Mouse (Mus musculus) hindbrain, embryonic 16.5 days (tissue): Measurements from ENCODE around the gene Eif4g3. TPM values are rescaled to one million over a fixed set of nuclear protein-coding genes. Genes with fewer than 3 reads are reported as not detected.

Source experiments
- ATAC-seq: fragments of 200-750 bp; cut with Nextera tagmentation; 2 replicates; pipeline ENCODE4 v1.8.0; 2017; ENCODE audit warnings: moderate TSS enrichment, moderate library complexity
- H3K27ac ChIP-seq: fragments of 300-500 bp; sonication (generic); 2 replicates; pipeline ENCODE4 v1.5.1; 2014; ENCODE audit warnings: low read depth, mild to moderate bottlenecking, control low read depth, low read length, moderate library complexity
- H3K27me3 ChIP-seq: fragments of 300-500 bp; sonication (generic); replicated peaks from 2 replicates; pipeline ENCODE4 v1.6.1; 2014; ENCODE audit warnings: low read length; ENCODE audit not compliant: control insufficient read depth, insufficient read depth
- H3K36me3 ChIP-seq: fragments of 300-500 bp; sonication (generic); 2 replicates; pipeline ENCODE4 v1.6.1; 2014; ENCODE audit warnings: mild to moderate bottlenecking, low read length, moderate library complexity, mixed read lengths; ENCODE audit not compliant: control insufficient read depth, insufficient read depth
- H3K4me1 ChIP-seq: fragments of 300-500 bp; sonication (generic); 2 replicates; pipeline ENCODE4 v1.6.1; 2014; ENCODE audit warnings: low read depth, low read length; ENCODE audit not compliant: control insufficient read depth, insufficient read depth
- H3K4me2 ChIP-seq: fragments of 300-500 bp; sonication (generic); 2 replicates; pipeline ENCODE4 v1.6.1; 2014; ENCODE audit warnings: mild to moderate bottlenecking, low read length, control low read depth, moderate library complexity
- H3K4me3 ChIP-seq: fragments of 300-500 bp; sonication (generic); 2 replicates; pipeline ENCODE4 v1.5.1; 2014; ENCODE audit warnings: mild to moderate bottlenecking, low read length, control low read depth, moderate library complexity
- H3K9ac ChIP-seq: fragments of 300-500 bp; sonication (generic); 2 replicates; pipeline ENCODE4 v1.6.1; 2014; ENCODE audit warnings: low read depth, mild to moderate bottlenecking, control low read depth, low read length, moderate library complexity
- H3K9me3 ChIP-seq: fragments of 300-500 bp; sonication (generic); 2 replicates; pipeline ENCODE4 v1.6.1; 2014; ENCODE audit warnings: mild to moderate bottlenecking, low read length, moderate library complexity; ENCODE audit not compliant: control insufficient read depth
- WGBS: fragments of 180-500 bp; shearing (Covaris S2); extraction: QIAGEN DNeasy Blood & Tissue Kit; methylation state at CpG from one replicate; pipeline ENCODE4 v1.1.7; 2014; 5-methylcytosine and 5-hydroxymethylcytosine counted together
- polyA plus RNA-seq: library from polyadenylated mRNA; unstranded; fragments of >200 nt; fragmentation: Nextera tagmentation; extraction: Ambion mirVana; gene quantifications from 2 replicates; pipeline ENCODE4 v1.2.1, GENCODE M21; 2015

Gene Eif4g3
- polyA plus RNA-seq, 1 experiment from 2014 or later: 43.2 TPM

DNA sequence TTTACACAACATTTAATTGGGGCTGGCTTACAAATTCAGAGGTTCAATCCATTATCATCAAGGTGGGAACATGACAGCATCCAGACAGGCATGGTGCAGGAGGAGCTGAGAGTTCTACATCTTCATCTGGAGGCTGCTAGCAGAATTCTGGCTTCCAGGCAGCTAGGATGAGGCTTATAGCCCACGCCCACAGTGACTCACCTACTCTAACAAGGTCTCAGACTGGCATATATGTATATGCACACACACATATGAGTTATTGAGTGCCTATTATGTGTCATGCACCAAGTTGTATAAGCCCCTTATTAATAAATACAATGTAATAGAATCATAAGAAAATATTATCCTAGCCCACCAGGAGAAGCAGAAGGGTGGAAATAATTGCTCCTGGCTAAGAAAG lies 10.0 kb upstream of the Eif4g3 start:
- no peaks in the 10 kb centered on the region for H3K36me3 ChIP-seq
- no peak for ATAC-seq
- no peak overlapping the region for H3K9ac ChIP-seq
- H3K27ac ChIP-seq: no peak overlapping the region
- H3K27me3 ChIP-seq: no peaks in the 10 kb centered on the region
- H3K4me3 ChIP-seq: no peak overlapping the region
- H3K9me3 ChIP-seq: no peaks in the 10 kb centered on the region
- WGBS: 91% methylated on average over 1 of the region's 1 CpGs
- no peak overlapping the region for H3K4me2 ChIP-seq
- no peaks in the 10 kb centered on the region for H3K4me1 ChIP-seq

DNA sequence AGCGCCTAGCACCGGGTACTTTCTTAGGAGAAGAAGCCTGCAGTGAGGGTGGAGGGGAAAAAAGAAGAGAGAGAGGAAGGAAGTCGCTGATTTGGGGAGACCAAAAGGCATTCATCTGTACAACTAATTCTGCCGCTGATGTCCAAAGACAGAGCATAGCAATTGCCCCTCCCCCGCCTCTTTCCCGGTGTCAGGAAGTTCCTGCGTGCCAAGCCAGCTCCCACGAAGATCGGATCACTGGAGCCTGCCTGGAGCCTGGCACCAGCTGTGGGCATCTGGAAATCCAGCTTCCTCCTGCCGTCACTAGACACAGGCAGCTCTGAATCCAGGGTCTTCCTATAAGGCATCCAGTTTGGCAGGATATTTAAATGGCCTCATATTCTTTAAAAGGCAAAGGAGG lies 8.6 kb upstream of the Eif4g3 start:
- Histone ChIP-seq H3K36me3 (no peaks in the 10 kb centered on the region), H3K27ac (no peak overlapping the region), H3K4me3 (no peak overlapping the region), H3K4me2 (no peak overlapping the region), H3K27me3 (no peaks in the 10 kb centered on the region), H3K9ac (no peak overlapping the region), H3K9me3 (no peaks in the 10 kb centered on the region), H3K4me1 (no peaks in the 10 kb centered on the region)
- 28% methylated on average over 10 of the region's 10 CpGs for WGBS
- no peak for ATAC-seq

- no peak overlapping the region for H3K27ac ChIP-seq
- no peaks in the 10 kb centered on the region for H3K9me3 ChIP-seq
- H3K4me3 ChIP-seq: no peak overlapping the region
- no peaks in the 10 kb centered on the region for H3K4me1 ChIP-seq
- no peak overlapping the region for H3K4me2 ChIP-seq
- H3K9ac ChIP-seq: no peak overlapping the region
- no peak for ATAC-seq
- 76% methylated on average over 5 of the region's 5 CpGs for WGBS
- H3K27me3 ChIP-seq: no peaks in the 10 kb centered on the region
- no peaks in the 10 kb centered on the region for H3K36me3 ChIP-seq
These were observed 8.1 kb upstream of the Eif4g3 start for GRCm38 (mm10) chr4:137984746-137985145.

DNA sequence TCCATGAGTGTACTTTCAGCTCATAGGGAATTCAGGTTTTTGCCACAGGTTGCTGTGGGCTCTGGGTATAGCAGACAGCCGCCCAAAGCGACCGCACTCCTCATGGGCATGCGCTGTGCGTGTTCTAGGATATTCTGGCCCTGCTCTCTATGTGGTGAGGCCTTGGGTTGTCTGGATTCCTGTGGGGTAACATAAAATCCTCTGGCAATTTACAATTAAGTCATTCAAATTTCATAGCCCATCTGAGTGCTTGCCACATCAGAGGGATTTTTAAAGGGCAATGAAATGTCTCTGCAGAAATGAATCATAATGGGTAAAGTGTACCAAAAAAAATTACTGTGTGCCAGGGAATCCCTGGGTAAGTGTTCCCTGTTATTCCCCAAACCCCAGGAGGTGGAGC lies 3.4 kb upstream of the Eif4g3 start:
- Histone ChIP-seq H3K4me1 (peaks cover 5% of the 10 kb centered on the region), H3K9me3 (no peaks in the 10 kb centered on the region), H3K9ac (no peak overlapping the region), H3K4me2 (no peak overlapping the region), H3K27ac (no peak overlapping the region), H3K36me3 (no peaks in the 10 kb centered on the region), H3K4me3 (no peak overlapping the region), H3K27me3 (no peaks in the 10 kb centered on the region)
- no peak for ATAC-seq
- 84% methylated on average over 5 of the region's 5 CpGs for WGBS

GRCm38 (mm10) chr4:137990433-137990832 lies 2.4 kb upstream of the Eif4g3 start:
- Histone ChIP-seq H3K27ac (no peak overlapping the region), H3K4me3 (no peak overlapping the region), H3K36me3 (no peaks in the 10 kb centered on the region), H3K9me3 (no peaks in the 10 kb centered on the region), H3K9ac (no peak overlapping the region), H3K4me2 (no peak overlapping the region), H3K4me1 (peaks cover 13% of the 10 kb centered on the region), H3K27me3 (no peaks in the 10 kb centered on the region)
- 84% methylated on average over 4 of the region's 4 CpGs for WGBS
- ATAC-seq: no peak

- Histone ChIP-seq H3K9me3 (no peaks in the 10 kb centered on the region), H3K4me2 (no peak overlapping the region)
- WGBS: 62% methylated on average over 7 of the region's 7 CpGs
These were observed 1.6 kb upstream of the Eif4g3 start for GRCm38 (mm10) chr4:137991240-137991639.

DNA sequence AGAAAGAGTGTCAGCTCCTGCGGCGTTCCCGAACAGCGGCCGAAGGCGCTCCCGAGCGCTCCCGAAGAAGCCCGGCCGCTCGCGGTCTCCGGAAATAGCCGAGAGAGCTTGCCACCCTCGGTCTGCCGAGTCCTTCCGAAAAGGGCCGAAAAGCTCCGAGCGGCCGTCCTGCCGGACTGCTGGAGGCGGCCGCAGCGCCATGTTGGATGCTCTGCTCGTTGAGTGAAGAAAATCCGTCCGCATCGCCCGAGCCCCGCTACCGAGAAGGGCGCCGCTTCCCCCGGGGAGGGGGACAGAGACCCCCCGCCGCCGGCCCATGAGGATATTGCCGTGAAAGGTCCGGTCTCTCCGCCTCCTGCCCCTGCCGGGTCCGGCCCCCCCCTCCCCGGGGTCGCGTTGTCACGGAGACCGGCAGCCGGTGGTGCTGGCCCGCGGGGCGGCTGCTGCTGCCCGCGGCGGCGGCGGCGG lies 503 bp downstream of the Eif4g3 start:
- Histone ChIP-seq H3K4me3 (peak overlapping the region; percentile 88), H3K4me1 (peaks cover 30% of the 10 kb centered on the region), H3K27ac (peak overlapping the region; percentile 96), H3K27me3 (no peaks in the 10 kb centered on the region), H3K4me2 (peak overlapping the region; percentile 89), H3K36me3 (no peaks in the 10 kb centered on the region; the same call in 1 of the 2 replicates), H3K9ac (peak overlapping the region; percentile 99), H3K9me3 (no peaks in the 10 kb centered on the region)
- ATAC-seq: peak; percentile 96
- WGBS: under 1% methylated on average over 49 of the region's 59 CpGs

More at GRCm38 (mm10) chr4:137991240-137991639, 1.6 kb upstream of the Eif4g3 start:
- ATAC-seq: no peak
- Histone ChIP-seq H3K9ac (no peak overlapping the region), H3K36me3 (no peaks in the 10 kb centered on the region), H3K4me1 (peaks cover 21% of the 10 kb centered on the region), H3K27me3 (no peaks in the 10 kb centered on the region), H3K27ac (no peak overlapping the region), H3K4me3 (no peak overlapping the region)

- H3K36me3 ChIP-seq: no peaks in the 10 kb centered on the region; the same call in 1 of the 2 replicates
- H3K9ac ChIP-seq: peak overlapping the region; percentile 99
- peak overlapping the region; percentile 88 for H3K4me3 ChIP-seq
- H3K27me3 ChIP-seq: no peaks in the 10 kb centered on the region
- peaks cover 30% of the 10 kb centered on the region for H3K4me1 ChIP-seq
- WGBS: 1% methylated on average over 33 of the region's 60 CpGs
- ATAC-seq: 0 out of 2 replicates have a peak, but pooled peaks have one; percentile 18
- no peaks in the 10 kb centered on the region for H3K9me3 ChIP-seq
- peak overlapping the region; percentile 89 for H3K4me2 ChIP-seq
- peak overlapping the region; percentile 96 for H3K27ac ChIP-seq
These were observed 1.2 kb downstream of the Eif4g3 start for GRCm38 (mm10) chr4:137993821-137994561.

- H3K4me2 ChIP-seq: peak overlapping the region; percentile 89
- H3K27me3 ChIP-seq: no peaks in the 10 kb centered on the region
- H3K9me3 ChIP-seq: no peaks in the 10 kb centered on the region
- H3K4me1 ChIP-seq: peaks cover 30% of the 10 kb centered on the region
- 44% methylated on average over 12 of the region's 12 CpGs for WGBS
- peak overlapping the region; percentile 99 for H3K9ac ChIP-seq
- H3K4me3 ChIP-seq: peak overlapping the region; percentile 88
- ATAC-seq: no peak
- H3K27ac ChIP-seq: no peak overlapping the region
- H3K36me3 ChIP-seq: no peaks in the 10 kb centered on the region; the same call in 1 of the 2 replicates
These were observed 1.9 kb downstream of the Eif4g3 start for GRCm38 (mm10) chr4:137994562-137995336.
